9 mouse cellular contexts compared by ENCODE assay signal in the genomic region with DNA sequence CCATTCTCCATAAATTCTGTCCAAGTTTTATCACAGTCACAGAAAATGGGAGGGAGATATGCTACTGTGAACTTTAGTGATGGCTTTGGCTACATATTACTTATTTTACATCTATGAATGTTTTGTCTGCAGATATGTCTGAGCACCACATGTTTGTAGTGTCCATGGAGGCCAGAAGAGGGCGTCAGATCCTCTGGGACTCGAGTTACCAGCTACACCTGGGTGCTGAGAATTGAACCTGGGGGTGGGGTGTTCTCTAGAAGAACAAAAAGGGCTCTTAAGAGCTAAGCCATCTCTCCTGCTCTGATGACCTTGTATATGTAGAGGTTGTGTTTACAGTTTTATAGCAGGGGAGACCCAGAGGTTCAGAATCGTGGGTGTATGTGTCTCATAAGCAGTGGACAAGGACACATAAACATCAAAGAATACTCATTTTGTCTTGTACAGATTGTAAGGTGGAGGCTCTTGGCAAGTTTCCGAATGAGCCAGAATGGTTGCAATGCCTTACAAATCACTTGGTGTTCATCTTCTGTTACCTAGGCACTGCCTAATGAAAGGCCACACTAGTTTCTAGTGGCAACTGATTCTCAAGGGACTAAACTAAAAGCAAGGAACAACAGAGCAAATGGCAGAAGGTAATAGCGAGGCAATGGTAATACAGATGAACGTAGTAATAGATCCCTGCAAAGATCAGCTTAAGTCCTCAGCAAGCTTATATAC. TPM values are rescaled to one million over a fixed set of nuclear protein-coding genes. Genes with fewer than 3 reads are reported as not detected.
DNase-seq lines count a peak whose midpoint lies in the region; ATAC-seq and TF ChIP-seq lines count a peak whose summit lies in the region.
"Had no signal": no experiment of that assay in that cellular context is flagged by ENCODE, and none has a peak within 500 bp of the region (broad histone marks: within the 10 kb centered on the region; RNA-seq: fewer than 3 reads in every experiment).

No protein-coding gene starts in this region.

- H3K4me1 ChIP-seq in kidney, postnatal 0 days (replicated peaks; ENCODE audit: insufficient read depth, low read length), result peaks cover 15% of the 10 kb centered on the region; the same call in 1 of the 2 replicates
- H3K4me1 ChIP-seq in embryonic facial prominence, embryonic 10.5 days, result peaks cover 29% of the 10 kb centered on the region
- H3K4me1 ChIP-seq in limb, embryonic 10.5 days, result peaks cover 24% of the 10 kb centered on the region
- peaks cover 31% of the 10 kb centered on the region for H3K4me1 ChIP-seq in neural tube, embryonic 15.5 days

- no peaks in the 10 kb centered on the region for H3K9me3 ChIP-seq in kidney, postnatal 0 days (replicated peaks; ENCODE audit: low read length)
- H3K9me3 ChIP-seq in embryonic facial prominence, embryonic 10.5 days, result no peaks in the 10 kb centered on the region
- no peaks in the 10 kb centered on the region for H3K9me3 ChIP-seq in limb, embryonic 10.5 days (replicated peaks)
- no peaks in the 10 kb centered on the region for H3K9me3 ChIP-seq in neural tube, embryonic 15.5 days (replicated peaks)

- WGBS in kidney, postnatal 0 days, result 42% methylated on average over 6 of the region's 6 CpGs
- WGBS in embryonic facial prominence, embryonic 10.5 days, result 51% methylated on average over 6 of the region's 6 CpGs
- WGBS in limb, embryonic 10.5 days, result 54% methylated on average over 6 of the region's 6 CpGs
- 34% methylated on average over 6 of the region's 6 CpGs for WGBS in neural tube, embryonic 15.5 days

- H3K27me3 ChIP-seq in kidney, postnatal 0 days (ENCODE audit: insufficient read depth, low read length), result no peaks in the 10 kb centered on the region
- no peaks in the 10 kb centered on the region for H3K27me3 ChIP-seq in embryonic facial prominence, embryonic 10.5 days (replicated peaks; ENCODE audit: low read depth, poor library complexity, severe bottlenecking)
- H3K27me3 ChIP-seq in limb, embryonic 10.5 days (ENCODE audit: low read depth, poor library complexity, severe bottlenecking), result no peaks in the 10 kb centered on the region
- no peaks in the 10 kb centered on the region for H3K27me3 ChIP-seq in neural tube, embryonic 15.5 days (replicated peaks)

- H3K4me3 ChIP-seq in kidney, postnatal 0 days (replicated peaks; ENCODE audit: low read depth, low read length), result peak overlapping the region; percentile 95; the same call in 1 of the 2 replicates
- H3K4me3 ChIP-seq in embryonic facial prominence, embryonic 10.5 days, result peak overlapping the region; percentile 98
- H3K4me3 ChIP-seq in limb, embryonic 10.5 days, result peak overlapping the region; percentile 99
- H3K4me3 ChIP-seq in neural tube, embryonic 15.5 days (replicated peaks), result peak overlapping the region; percentile 77

- H3K27ac ChIP-seq in kidney, postnatal 0 days, result no peak overlapping the region; the same call in 1 of the 2 replicates
- H3K27ac ChIP-seq in embryonic facial prominence, embryonic 10.5 days (replicated peaks), result peak overlapping the region; percentile 100; the same call in 1 of the 2 replicates
- H3K27ac ChIP-seq in limb, embryonic 10.5 days, result 0 out of 2 replicates have a peak overlapping the region, but pooled peaks have one; percentile 100
- peak overlapping the region; percentile 94; the same call in 1 of the 2 replicates for H3K27ac ChIP-seq in neural tube, embryonic 15.5 days (replicated peaks)
- H3K27ac ChIP-seq: macrophage had no signal

- no peak for DNase-seq in kidney, postnatal 0 days (ENCODE audit: low spot score)
- no peak for DNase-seq in kidney, postnatal 25 days
- DNase-seq in embryonic facial prominence, embryonic 10.5 days (ENCODE audit: low spot score), result no peak
- no peak for DNase-seq in limb, embryonic 10.5 days (ENCODE audit: low spot score)
- no peak for DNase-seq in embryo, embryonic 11 days
- no peak for DNase-seq in layer of hippocampus, adult 18-20 months (ENCODE audit: low spot score in 2 of 2)
- no peak for DNase-seq in right cerebral cortex, postnatal 25 days

- peak overlapping the region; percentile 93 for H3K4me2 ChIP-seq in kidney, postnatal 0 days (ENCODE audit: low read length)
- H3K4me2 ChIP-seq in neural tube, embryonic 15.5 days, result peak overlapping the region; percentile 84

- no peaks in the 10 kb centered on the region for H3K36me3 ChIP-seq in kidney, postnatal 0 days (ENCODE audit: insufficient read depth, low read length)
- H3K36me3 ChIP-seq in embryonic facial prominence, embryonic 10.5 days (replicated peaks), result no peaks in the 10 kb centered on the region
- no peaks in the 10 kb centered on the region for H3K36me3 ChIP-seq in limb, embryonic 10.5 days
- H3K36me3 ChIP-seq in neural tube, embryonic 15.5 days, result no peaks in the 10 kb centered on the region

- ATAC-seq in kidney, postnatal 0 days (replicated peaks; ENCODE audit: low FRiP score, low read depth), result no peak
- ATAC-seq in neural tube, embryonic 15.5 days (ENCODE audit: low FRiP score), result no peak

- peak; percentile 28; the same call in 1 of the 2 replicates for TF ChIP-seq CTCF in kidney, postnatal 0 days (IDR thresholded peaks at IDR 0.05; ENCODE audit: low read depth)

- H3K9ac ChIP-seq in kidney, postnatal 0 days (ENCODE audit: low read depth, low read length), result no peak overlapping the region; the same call in 1 of the 2 replicates
- peak overlapping the region; percentile 83; the same call in 1 of the 2 replicates for H3K9ac ChIP-seq in neural tube, embryonic 15.5 days (replicated peaks)

RNA-seq across cellular contexts. Expression of gene Rnf145, which starts 1.0 kb away (rescaled TPM):
- polyA plus RNA-seq in kidney, postnatal 0 days (2015; fragmentation: Nextera tagmentation; extraction: Ambion mirVana), result 51.8 and 61.4 TPM in 2 replicates
- polyA plus RNA-seq in embryonic facial prominence, embryonic 10.5 days (2016; fragmentation: Nextera tagmentation; extraction: Ambion mirVana), result 87.3 and 90.3 TPM in 2 replicates
- polyA plus RNA-seq in limb, embryonic 10.5 days (2016; fragmentation: Nextera tagmentation; extraction: Ambion mirVana), result 76.7 and 89.2 TPM in 2 replicates
- polyA plus RNA-seq in neural tube, embryonic 15.5 days (2015; fragmentation: Nextera tagmentation; extraction: Ambion mirVana), result 99.5 and 112 TPM in 2 replicates
- 100 to 1,000 TPM in 1 of 2 experiments, 10 to 100 TPM in 1; 87.0 to 107 TPM for total RNA-seq in layer of hippocampus, adult 18-20 months (2021)

RNA-seq across cellular contexts. Expression of gene Ublcp1, which starts 47.4 kb away (rescaled TPM):
- 71.6 and 74.9 TPM in 2 replicates for polyA plus RNA-seq in kidney, postnatal 0 days (2015; fragmentation: Nextera tagmentation; extraction: Ambion mirVana)
- 71.1 and 71.6 TPM in 2 replicates for polyA plus RNA-seq in embryonic facial prominence, embryonic 10.5 days (2016; fragmentation: Nextera tagmentation; extraction: Ambion mirVana)
- polyA plus RNA-seq in limb, embryonic 10.5 days (2016; fragmentation: Nextera tagmentation; extraction: Ambion mirVana), result 75.3 and 84.8 TPM in 2 replicates
- 60.5 and 61.7 TPM in 2 replicates for polyA plus RNA-seq in neural tube, embryonic 15.5 days (2015; fragmentation: Nextera tagmentation; extraction: Ambion mirVana)
- total RNA-seq in layer of hippocampus, adult 18-20 months (2021), result 10 to 100 TPM; 46.7 to 49.2 TPM
